Mouse (Mus musculus): Measurements from ENCODE around the gene Col11a2. TPM values are rescaled to one million over a fixed set of nuclear protein-coding genes. Genes with fewer than 3 reads are reported as not detected.

The Col11a2 gene
- polyA plus RNA-seq, 1 experiment from 2014 or later, result 53.9 TPM

- H3K36me3 ChIP-seq (ENCODE audit: control insufficient read depth, insufficient read depth, low read length), result peaks cover 36% of the 10 kb centered on the region
- H3K4me3 ChIP-seq (ENCODE audit: low read depth, low read length), result peak overlapping the region; percentile 91
- H3K4me1 ChIP-seq (ENCODE audit: control insufficient read depth, insufficient read depth, low read length), result peaks cover 32% of the 10 kb centered on the region
- 72% methylated on average over 9 of the region's 9 CpGs for WGBS
- DNase-seq (ENCODE audit: low spot score) (no peak), ATAC-seq (ENCODE audit: low read depth) (no peak)
- H3K27me3 ChIP-seq (replicated peaks; ENCODE audit: control insufficient read depth, insufficient read depth, low read length), result no peaks in the 10 kb centered on the region
- H3K27ac ChIP-seq (replicated peaks; ENCODE audit: low read depth, low read length), result peak overlapping the region; percentile 91; the same call in 1 of the 2 replicates
- H3K9ac ChIP-seq (ENCODE audit: low read depth, low read length), result peak overlapping the region; percentile 92
- peak overlapping the region; percentile 97 for H3K4me2 ChIP-seq (ENCODE audit: low read depth, low read length)
- H3K9me3 ChIP-seq (ENCODE audit: control insufficient read depth, low read length), result 0 out of 2 replicates have a peak, but pooled peaks cover 9% of the 10 kb centered on the region
Observed at GRCm38 (mm10) chr17:34023678-34024077, 15.6 kb upstream of the Col11a2 start.

- Histone ChIP-seq H3K27ac (replicated peaks; ENCODE audit: low read depth, low read length) (peak within 1 kb of the TSS; percentile 91), H3K4me1 (ENCODE audit: control insufficient read depth, insufficient read depth, low read length) (peaks cover 32% of the 10 kb centered on the region), H3K9me3 (ENCODE audit: control insufficient read depth, low read length) (0 out of 2 replicates have a peak, but pooled peaks cover 5% of the 10 kb centered on the region), H3K27me3 (replicated peaks; ENCODE audit: control insufficient read depth, insufficient read depth, low read length) (no peaks in the 10 kb centered on the region), H3K9ac (ENCODE audit: low read depth, low read length) (peak within 1 kb of the TSS; percentile 92), H3K4me2 (ENCODE audit: low read depth, low read length) (peak within 1 kb of the TSS; percentile 97), H3K4me3 (ENCODE audit: low read depth, low read length) (peak within 1 kb of the TSS; percentile 91), H3K36me3 (ENCODE audit: control insufficient read depth, insufficient read depth, low read length) (peaks cover 43% of the 10 kb centered on the region)
- ATAC-seq (ENCODE audit: low read depth) (peak; percentile 73), DNase-seq (ENCODE audit: low spot score) (peak; percentile 92)
- WGBS, result 0% methylated on average over 10 of the region's 58 CpGs
Observed at GRCm38 (mm10) chr17:34024317-34024821, 14.9 kb upstream of the Col11a2 start, which contains the start of gene Ring1. TSS of gene Ring1 (minus strand) at chr17:34024680.

GRCm38 (mm10) chr17:34024861-34025755, 14.1 kb upstream of the Col11a2 start:
- peak overlapping the region; percentile 97 for H3K4me2 ChIP-seq (ENCODE audit: low read depth, low read length)
- H3K4me1 ChIP-seq (ENCODE audit: control insufficient read depth, insufficient read depth, low read length), result peaks cover 39% of the 10 kb centered on the region
- no peaks in the 10 kb centered on the region for H3K27me3 ChIP-seq (replicated peaks; ENCODE audit: control insufficient read depth, insufficient read depth, low read length)
- H3K36me3 ChIP-seq (ENCODE audit: control insufficient read depth, insufficient read depth, low read length), result peaks cover 50% of the 10 kb centered on the region
- ATAC-seq (ENCODE audit: low read depth) (peak; percentile 0; the same call in 1 of the 2 replicates), DNase-seq (ENCODE audit: low spot score) (no peak)
- H3K27ac ChIP-seq (replicated peaks; ENCODE audit: low read depth, low read length), result peak overlapping the region; percentile 91
- peak overlapping the region; percentile 91 for H3K4me3 ChIP-seq (ENCODE audit: low read depth, low read length)
- WGBS, result under 1% methylated on average over 47 of the region's 57 CpGs
- no peaks in the 10 kb centered on the region for H3K9me3 ChIP-seq (ENCODE audit: control insufficient read depth, low read length)
- H3K9ac ChIP-seq (ENCODE audit: low read depth, low read length), result peak overlapping the region; percentile 92

GRCm38 (mm10) chr17:34025756-34026151, 13.5 kb upstream of the Col11a2 start:
- no peak for ATAC-seq (ENCODE audit: low read depth)
- Histone ChIP-seq H3K36me3 (ENCODE audit: control insufficient read depth, insufficient read depth, low read length) (peaks cover 46% of the 10 kb centered on the region), H3K4me1 (ENCODE audit: control insufficient read depth, insufficient read depth, low read length) (peaks cover 42% of the 10 kb centered on the region)

GRCm38 (mm10) chr17:34026221-34026620, 13.0 kb upstream of the Col11a2 start:
- ATAC-seq (ENCODE audit: low read depth) (no peak), DNase-seq (ENCODE audit: low spot score) (no peak)
- WGBS, result 29% methylated on average over 2 of the region's 2 CpGs
- H3K4me3 ChIP-seq (ENCODE audit: low read depth, low read length), result peak overlapping the region; percentile 91; the same call in 1 of the 2 replicates
- H3K27ac ChIP-seq (replicated peaks; ENCODE audit: low read depth, low read length), result no peak overlapping the region
- H3K9ac ChIP-seq (ENCODE audit: low read depth, low read length), result no peak overlapping the region
- H3K36me3 ChIP-seq (ENCODE audit: control insufficient read depth, insufficient read depth, low read length), result peaks cover 42% of the 10 kb centered on the region
- no peaks in the 10 kb centered on the region for H3K27me3 ChIP-seq (replicated peaks; ENCODE audit: control insufficient read depth, insufficient read depth, low read length)
- peak overlapping the region; percentile 97 for H3K4me2 ChIP-seq (ENCODE audit: low read depth, low read length)
- H3K9me3 ChIP-seq (ENCODE audit: control insufficient read depth, low read length), result no peaks in the 10 kb centered on the region
- peaks cover 42% of the 10 kb centered on the region for H3K4me1 ChIP-seq (ENCODE audit: control insufficient read depth, insufficient read depth, low read length)

More at GRCm38 (mm10) chr17:34025756-34026151, 13.5 kb upstream of the Col11a2 start:
- Histone ChIP-seq H3K27me3 (replicated peaks; ENCODE audit: control insufficient read depth, insufficient read depth, low read length) (no peaks in the 10 kb centered on the region), H3K9me3 (ENCODE audit: control insufficient read depth, low read length) (no peaks in the 10 kb centered on the region), H3K4me2 (ENCODE audit: low read depth, low read length) (peak overlapping the region; percentile 97), H3K4me3 (ENCODE audit: low read depth, low read length) (peak overlapping the region; percentile 91), H3K27ac (replicated peaks; ENCODE audit: low read depth, low read length) (no peak overlapping the region), H3K9ac (ENCODE audit: low read depth, low read length) (peak overlapping the region; percentile 92)
- 6% methylated on average over 5 of the region's 7 CpGs for WGBS
- DNase-seq (ENCODE audit: low spot score), result no peak

- peaks cover 33% of the 10 kb centered on the region for H3K36me3 ChIP-seq (ENCODE audit: control insufficient read depth, insufficient read depth, low read length)
- H3K9me3 ChIP-seq (ENCODE audit: control insufficient read depth, low read length), result no peaks in the 10 kb centered on the region
- DNase-seq (ENCODE audit: low spot score), result no peak
- H3K4me3 ChIP-seq (ENCODE audit: low read depth, low read length), result peak overlapping the region; percentile 62
- 14% methylated on average over 26 of the region's 36 CpGs for WGBS
- H3K27me3 ChIP-seq (replicated peaks; ENCODE audit: control insufficient read depth, insufficient read depth, low read length), result no peaks in the 10 kb centered on the region
- peaks cover 42% of the 10 kb centered on the region for H3K4me1 ChIP-seq (ENCODE audit: control insufficient read depth, insufficient read depth, low read length)
- ATAC-seq (ENCODE audit: low read depth), result no peak
- peak overlapping the region; percentile 69 for H3K27ac ChIP-seq (replicated peaks; ENCODE audit: low read depth, low read length)
- peak overlapping the region; percentile 68 for H3K9ac ChIP-seq (ENCODE audit: low read depth, low read length)
- H3K4me2 ChIP-seq (ENCODE audit: low read depth, low read length), result peak overlapping the region; percentile 97
Observed at GRCm38 (mm10) chr17:34026917-34027655, 12.2 kb upstream of the Col11a2 start.

GRCm38 (mm10) chr17:34027656-34028223, 11.5 kb upstream of the Col11a2 start, which contains the start of gene H2-Ke6:
TSS of gene H2-Ke6 (minus strand) at chr17:34028060.
- Histone ChIP-seq H3K9ac (ENCODE audit: low read depth, low read length) (peak within 1 kb of the TSS; percentile 68), H3K36me3 (ENCODE audit: control insufficient read depth, insufficient read depth, low read length) (peaks cover 27% of the 10 kb centered on the region), H3K4me2 (ENCODE audit: low read depth, low read length) (peak within 1 kb of the TSS; percentile 97), H3K9me3 (ENCODE audit: control insufficient read depth, low read length) (no peaks in the 10 kb centered on the region), H3K27me3 (replicated peaks; ENCODE audit: control insufficient read depth, insufficient read depth, low read length) (no peaks in the 10 kb centered on the region), H3K27ac (replicated peaks; ENCODE audit: low read depth, low read length) (peak within 1 kb of the TSS; percentile 69), H3K4me1 (ENCODE audit: control insufficient read depth, insufficient read depth, low read length) (peaks cover 44% of the 10 kb centered on the region), H3K4me3 (ENCODE audit: low read depth, low read length) (peak within 1 kb of the TSS; percentile 62)
- DNase-seq (ENCODE audit: low spot score), result peak; percentile 97
- ATAC-seq (ENCODE audit: low read depth), result peak; percentile 85
- 0% methylated on average over 28 of the region's 49 CpGs for WGBS

Data from embryonic facial prominence, embryonic 14.5 days (tissue).